Mouse (Mus musculus): ENCODE results near the gene Cacna1a. TPM values are rescaled to one million over a fixed set of nuclear protein-coding genes. Genes with fewer than 3 reads are reported as not detected.
"Not testable (repeated sequence)": the region's sequence is repeated elsewhere in the genome, so short reads cannot be mapped to it uniquely, and the experiment has no call there.

Gene Cacna1a
- polyA plus RNA-seq, 1 experiment from 2014 or later: 3.8 TPM

GRCm38 (mm10) chr8:84494541-84495084, 106.4 kb downstream of the Cacna1a start:
- H3K27me3 ChIP-seq (ENCODE audit: insufficient read depth, low read length): no peaks in the 10 kb centered on the region
- no peak for DNase-seq
- no peaks in the 10 kb centered on the region for H3K9me3 ChIP-seq (ENCODE audit: low read depth, low read length)
- no peaks in the 10 kb centered on the region for H3K4me1 ChIP-seq (ENCODE audit: insufficient read depth)
- H3K9ac ChIP-seq: no peak overlapping the region
- H3K4me2 ChIP-seq: no peak overlapping the region
- no peak for TF ChIP-seq CTCF (IDR thresholded peaks at IDR 0.05; ENCODE audit: low read depth)
- H3K36me3 ChIP-seq (ENCODE audit: insufficient read depth): no peaks in the 10 kb centered on the region
- ATAC-seq (ENCODE audit: insufficient read depth): no peak
- 82% methylated on average over 6 of the region's 6 CpGs for WGBS
- H3K4me3 ChIP-seq (ENCODE audit: low read depth, low read length): no peak overlapping the region
- no peak overlapping the region for H3K27ac ChIP-seq (ENCODE audit: low read depth)

GRCm38 (mm10) chr8:84501181-84501580, 112.9 kb downstream of the Cacna1a start:
- ATAC-seq (ENCODE audit: insufficient read depth) (no peak), DNase-seq (no peak)
- H3K27ac ChIP-seq (ENCODE audit: low read depth): no peak overlapping the region
- no peak for TF ChIP-seq CTCF (IDR thresholded peaks at IDR 0.05; ENCODE audit: low read depth)
- 63% methylated on average over 5 of the region's 5 CpGs for WGBS
- H3K36me3 ChIP-seq (ENCODE audit: insufficient read depth): no peaks in the 10 kb centered on the region
- no peaks in the 10 kb centered on the region for H3K27me3 ChIP-seq (ENCODE audit: insufficient read depth, low read length)
- no peak overlapping the region for H3K4me3 ChIP-seq (ENCODE audit: low read depth, low read length)
- no peaks in the 10 kb centered on the region for H3K9me3 ChIP-seq (ENCODE audit: low read depth, low read length)
- no peak overlapping the region for H3K9ac ChIP-seq
- H3K4me1 ChIP-seq (ENCODE audit: insufficient read depth): no peaks in the 10 kb centered on the region
- no peak overlapping the region for H3K4me2 ChIP-seq

GRCm38 (mm10) chr8:84501671-84502308, 113.5 kb downstream of the Cacna1a start:
- ATAC-seq (ENCODE audit: insufficient read depth): no peak
- 74% methylated on average over 10 of the region's 10 CpGs for WGBS
- H3K27ac ChIP-seq (ENCODE audit: low read depth): no peak overlapping the region
- no peaks in the 10 kb centered on the region for H3K4me1 ChIP-seq (ENCODE audit: insufficient read depth)
- H3K4me2 ChIP-seq: no peak overlapping the region
- no peaks in the 10 kb centered on the region for H3K9me3 ChIP-seq (ENCODE audit: low read depth, low read length)
- H3K36me3 ChIP-seq (ENCODE audit: insufficient read depth): no peaks in the 10 kb centered on the region
- H3K4me3 ChIP-seq (ENCODE audit: low read depth, low read length): no peak overlapping the region
- peak; percentile 20 for DNase-seq
- H3K9ac ChIP-seq: no peak overlapping the region
- no peak for TF ChIP-seq CTCF (IDR thresholded peaks at IDR 0.05; ENCODE audit: low read depth)
- H3K27me3 ChIP-seq (ENCODE audit: insufficient read depth, low read length): no peaks in the 10 kb centered on the region

- Histone ChIP-seq H3K4me3 (ENCODE audit: low read depth, low read length) (no peak overlapping the region), H3K4me1 (ENCODE audit: insufficient read depth) (no peaks in the 10 kb centered on the region), H3K27ac (ENCODE audit: low read depth) (no peak overlapping the region), H3K27me3 (ENCODE audit: insufficient read depth, low read length) (no peaks in the 10 kb centered on the region), H3K9me3 (ENCODE audit: low read depth, low read length) (no peaks in the 10 kb centered on the region), H3K36me3 (ENCODE audit: insufficient read depth) (no peaks in the 10 kb centered on the region), H3K4me2 (no peak overlapping the region), H3K9ac (no peak overlapping the region)
- 81% methylated on average over 4 of the region's 4 CpGs for WGBS
- TF ChIP-seq CTCF (IDR thresholded peaks at IDR 0.05; ENCODE audit: low read depth): no peak
- DNase-seq (no peak), ATAC-seq (ENCODE audit: insufficient read depth) (no peak)
These were observed 114.4 kb downstream of the Cacna1a start for GRCm38 (mm10) chr8:84502638-84503037.

- no peaks in the 10 kb centered on the region for H3K9me3 ChIP-seq (ENCODE audit: low read depth, low read length)
- WGBS: 73% methylated on average over 5 of the region's 5 CpGs
- no peaks in the 10 kb centered on the region for H3K27me3 ChIP-seq (ENCODE audit: insufficient read depth, low read length)
These were observed 119.0 kb downstream of the Cacna1a start for GRCm38 (mm10) chr8:84507220-84507619.

GRCm38 (mm10) chr8:84509764-84510163, 121.5 kb downstream of the Cacna1a start:
- H3K36me3 ChIP-seq (ENCODE audit: insufficient read depth); DNase-seq; H3K4me3 ChIP-seq (ENCODE audit: low read depth, low read length); H3K27ac ChIP-seq (ENCODE audit: low read depth); H3K4me2 ChIP-seq; H3K9me3 ChIP-seq (ENCODE audit: low read depth, low read length); ATAC-seq (ENCODE audit: insufficient read depth); H3K4me1 ChIP-seq (ENCODE audit: insufficient read depth); H3K27me3 ChIP-seq (ENCODE audit: insufficient read depth, low read length); H3K9ac ChIP-seq: not testable (repeated sequence)
- peak; percentile 49 for TF ChIP-seq CTCF (IDR thresholded peaks at IDR 0.05; ENCODE audit: low read depth)
- 75% methylated on average over 6 of the region's 6 CpGs for WGBS

More at GRCm38 (mm10) chr8:84507220-84507619, 119.0 kb downstream of the Cacna1a start:
- H3K36me3 ChIP-seq (ENCODE audit: insufficient read depth): no peaks in the 10 kb centered on the region
- no peak overlapping the region for H3K9ac ChIP-seq
- no peak overlapping the region for H3K27ac ChIP-seq (ENCODE audit: low read depth)
- DNase-seq (no peak), ATAC-seq (ENCODE audit: insufficient read depth) (no peak)
- no peak overlapping the region for H3K4me2 ChIP-seq
- H3K4me1 ChIP-seq (ENCODE audit: insufficient read depth): no peaks in the 10 kb centered on the region
- TF ChIP-seq CTCF (IDR thresholded peaks at IDR 0.05; ENCODE audit: low read depth): no peak
- no peak overlapping the region for H3K4me3 ChIP-seq (ENCODE audit: low read depth, low read length)

- no peak for TF ChIP-seq CTCF (IDR thresholded peaks at IDR 0.05; ENCODE audit: low read depth)
These were observed 123.4 kb downstream of the Cacna1a start for GRCm38 (mm10) chr8:84511621-84512020.

More at GRCm38 (mm10) chr8:84511621-84512020, 123.4 kb downstream of the Cacna1a start:
- ATAC-seq (ENCODE audit: insufficient read depth) (no peak), DNase-seq (no peak)
- Histone ChIP-seq H3K4me3 (ENCODE audit: low read depth, low read length) (no peak overlapping the region), H3K4me1 (ENCODE audit: insufficient read depth) (no peaks in the 10 kb centered on the region), H3K27me3 (ENCODE audit: insufficient read depth, low read length) (no peaks in the 10 kb centered on the region), H3K27ac (ENCODE audit: low read depth) (no peak overlapping the region), H3K9me3 (ENCODE audit: low read depth, low read length) (no peaks in the 10 kb centered on the region), H3K4me2 (no peak overlapping the region), H3K9ac (no peak overlapping the region), H3K36me3 (ENCODE audit: insufficient read depth) (no peaks in the 10 kb centered on the region)
- 83% methylated on average over 13 of the region's 13 CpGs for WGBS
